Mouse (Mus musculus) mouse embryonic stem cell (cell line): ENCODE data around the gene Sctr.

ENCODE experiments used
- in situ Hi-C, 2 experiments: fragments of 300-500 bp; cut with MboI; formaldehyde crosslinking; loops; 1 replicate in 1 of 2; 3 replicates in 1 of 2; pipeline ENCODE4 v1.14.3; 2019 to 2020; ENCODE audit warnings: low sequenced_read_pairs in 2 of 2, low pct_unique_long_range_greater_than_20kb in 1 of 2, mixed read lengths in 1 of 2; ENCODE audit not compliant: unreplicated experiment in 1 of 2

Sctr gene

DNA sequence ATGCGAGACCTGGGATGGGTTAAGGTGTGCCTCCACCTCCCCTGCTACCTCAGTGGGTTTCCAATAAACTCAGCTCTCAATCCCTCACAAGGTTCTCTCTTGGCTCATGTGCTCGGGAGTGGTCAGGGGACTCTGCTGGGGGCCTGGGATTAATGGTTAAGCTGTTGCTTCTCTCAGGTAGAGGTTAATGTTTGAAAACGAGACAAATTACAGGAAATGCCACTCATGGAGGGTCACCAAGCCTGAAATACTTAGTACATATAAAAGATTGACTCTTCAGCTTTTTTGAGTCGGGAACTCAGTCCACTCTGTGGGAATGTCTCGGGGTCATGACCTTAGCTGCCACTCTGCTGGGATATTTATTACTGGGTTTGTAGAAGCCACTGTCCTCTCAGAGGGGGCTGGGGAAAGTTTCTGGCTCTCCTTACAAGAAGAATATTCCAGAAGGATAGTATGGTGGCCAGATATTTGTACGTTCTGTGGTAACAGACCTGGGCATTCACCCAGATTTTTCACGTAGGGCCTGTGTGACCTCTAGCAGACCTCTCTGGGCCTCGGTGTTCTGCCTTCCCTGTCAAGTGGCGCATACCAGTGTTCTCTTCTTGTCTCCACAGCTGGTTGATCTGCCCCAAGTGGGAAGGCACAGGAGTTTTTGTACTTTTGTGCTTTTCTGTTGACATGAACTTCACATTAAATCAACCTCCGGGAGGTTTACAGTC, 17.8 kb downstream of the Sctr start:
- in situ Hi-C loops, result loop anchor here in 1 of 2 experiments (10.0 kb wide), 1 partner anchor 520 kb away; no protein-coding TSS in a partner anchor

DNA sequence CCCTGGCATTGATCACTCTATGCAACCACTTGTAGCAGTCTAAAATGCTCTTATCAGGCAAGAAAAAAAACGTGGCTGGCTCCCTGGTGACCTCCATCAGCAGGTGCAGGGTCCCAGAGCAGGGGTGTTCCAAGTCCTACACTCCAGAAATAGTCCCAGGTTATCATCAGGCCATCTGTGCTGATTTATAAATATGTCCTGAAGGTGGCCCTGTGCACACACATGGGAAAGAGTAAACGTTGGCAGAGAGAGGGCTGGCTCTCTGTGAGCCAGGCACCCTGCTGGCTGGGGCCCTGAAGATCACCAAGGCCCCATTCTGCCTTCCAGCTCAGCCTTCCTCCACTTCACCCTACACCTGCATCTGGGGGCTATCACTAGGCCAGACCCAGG, 18.4 kb downstream of the Sctr start:
- in situ Hi-C loops, result loop anchor here in 1 of 2 experiments (10.0 kb wide), 1 partner anchor 520 kb away; no protein-coding TSS in a partner anchor

DNA sequence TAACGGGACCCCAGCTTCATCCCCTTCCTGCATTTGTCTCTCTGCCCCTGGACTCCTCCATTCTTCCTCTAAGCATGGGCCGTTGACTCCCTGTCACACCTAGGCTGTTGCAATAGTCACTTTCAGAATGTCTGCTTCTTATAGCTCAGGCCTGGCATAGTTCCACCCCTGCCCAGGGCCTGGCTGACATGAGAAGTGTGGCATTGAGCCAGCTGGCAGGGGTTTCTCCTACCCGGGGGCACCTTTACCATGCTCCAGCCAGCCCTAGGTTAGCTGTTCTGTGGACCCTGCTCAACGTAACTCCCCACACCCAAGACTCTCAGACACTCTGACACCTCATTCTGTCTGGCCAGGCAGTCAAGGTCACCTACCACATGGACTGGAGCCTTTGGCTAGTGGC, 21.0 kb downstream of the Sctr start:
- in situ Hi-C loops, result loop anchor here in 1 of 2 experiments (10.0 kb wide), 1 partner anchor 517 kb away; no protein-coding TSS in a partner anchor

DNA sequence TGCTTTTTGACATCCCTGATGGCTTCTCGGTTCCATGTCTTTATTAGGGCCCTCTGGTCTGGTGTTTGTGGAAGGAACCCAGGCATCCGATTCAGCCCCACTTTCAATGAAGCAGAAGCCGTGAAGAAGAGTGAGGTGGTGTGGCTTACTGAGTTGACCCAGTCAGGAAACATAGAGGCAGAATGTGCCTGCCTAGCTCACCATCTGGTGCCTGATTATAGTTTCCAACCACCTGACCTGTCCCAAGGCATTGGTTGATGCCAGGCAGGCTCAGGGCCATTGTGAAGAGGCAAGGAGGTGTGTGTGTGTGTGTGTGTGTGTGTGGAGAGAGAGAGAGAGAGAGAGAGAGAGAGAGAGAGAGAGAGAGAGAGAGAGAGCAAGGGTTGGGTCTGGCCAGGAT, 23.8 kb downstream of the Sctr start:
- in situ Hi-C loops, result loop anchor here in 1 of 2 experiments (5.0 to 10.0 kb wide), 2 partner anchors 57 to 114 kb away; no protein-coding TSS in a partner anchor

DNA sequence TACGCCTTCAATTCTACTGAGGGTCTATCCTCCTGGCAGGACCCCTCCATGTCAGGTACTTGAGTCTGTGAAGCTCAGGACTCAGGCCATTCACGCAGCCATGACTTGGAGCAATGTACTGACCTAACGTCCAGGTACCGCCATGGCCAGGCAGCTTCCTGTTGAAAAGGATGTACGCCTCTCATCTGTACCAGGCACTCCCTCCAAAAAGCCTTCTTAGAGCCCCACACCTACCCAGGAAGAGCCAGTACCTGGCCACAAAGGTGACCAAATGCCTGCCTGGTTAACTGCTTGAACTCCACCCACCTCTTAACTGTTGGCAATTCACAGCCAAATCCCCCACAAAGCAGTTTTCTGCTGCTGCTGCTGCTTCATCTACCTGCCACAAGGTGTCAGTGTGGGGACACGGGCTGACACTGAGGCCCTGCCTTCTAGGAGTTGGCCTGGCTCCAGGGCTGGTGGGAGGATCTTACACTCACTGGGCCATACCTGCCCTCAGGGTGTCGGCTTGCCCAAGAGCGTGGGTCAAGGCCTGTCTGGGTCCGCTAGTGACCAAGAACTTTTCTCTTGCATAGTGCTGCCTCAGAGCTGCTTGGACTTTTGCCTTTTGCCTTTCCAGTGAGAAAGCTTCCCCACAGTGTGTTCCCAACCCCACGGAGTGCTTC, 26.2 kb downstream of the Sctr start:
- in situ Hi-C loops, result loop anchor here in 1 of 2 experiments (5.0 to 10.0 kb wide), 2 partner anchors 54 to 112 kb away; no protein-coding TSS in a partner anchor

DNA sequence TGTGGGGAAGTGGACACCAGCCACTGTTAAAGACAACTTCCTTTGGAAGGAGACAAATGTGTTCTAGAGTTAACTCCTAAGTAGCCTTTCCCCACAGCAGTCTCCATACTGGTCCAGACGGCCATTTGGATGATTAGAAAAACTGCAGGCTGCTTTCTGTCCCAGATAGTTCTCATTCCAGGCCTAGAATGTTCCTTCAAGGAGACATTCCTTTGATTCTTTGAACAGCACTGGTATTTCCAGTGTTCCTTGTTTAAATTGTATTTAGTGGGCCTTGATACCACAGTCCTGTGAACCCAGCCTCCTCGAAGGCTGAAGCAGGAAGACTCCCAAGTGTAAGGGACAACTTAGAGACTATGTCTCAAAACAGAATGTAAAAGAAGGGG, 26.8 kb downstream of the Sctr start:
- in situ Hi-C loops, result loop anchor here in 1 of 2 experiments (5.0 to 10.0 kb wide), 2 partner anchors 54 to 111 kb away; no protein-coding TSS in a partner anchor

DNA sequence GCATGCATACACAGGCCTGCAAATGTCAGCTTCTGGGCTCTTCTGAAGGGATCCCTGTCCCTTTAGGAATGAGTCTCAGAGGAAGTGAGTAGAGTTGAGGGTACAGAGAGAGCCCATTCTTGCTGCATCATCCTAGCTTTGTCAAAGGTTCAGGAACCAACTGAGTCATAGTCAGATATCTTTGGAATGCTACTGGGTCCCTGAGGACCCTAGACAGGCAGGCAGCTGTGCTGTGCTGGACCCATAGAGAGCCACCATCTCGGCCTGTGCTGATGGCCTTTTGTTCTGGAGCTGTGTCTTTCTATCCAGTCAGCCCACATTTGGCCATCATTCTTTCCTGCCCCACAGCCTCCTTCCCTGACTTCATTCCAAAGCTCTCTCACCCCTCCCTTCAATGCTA, 28.1 kb downstream of the Sctr start:
- in situ Hi-C loops, result loop anchor here in 1 of 2 experiments (5.0 to 10.0 kb wide), 2 partner anchors 53 to 110 kb away; no protein-coding TSS in a partner anchor

DNA sequence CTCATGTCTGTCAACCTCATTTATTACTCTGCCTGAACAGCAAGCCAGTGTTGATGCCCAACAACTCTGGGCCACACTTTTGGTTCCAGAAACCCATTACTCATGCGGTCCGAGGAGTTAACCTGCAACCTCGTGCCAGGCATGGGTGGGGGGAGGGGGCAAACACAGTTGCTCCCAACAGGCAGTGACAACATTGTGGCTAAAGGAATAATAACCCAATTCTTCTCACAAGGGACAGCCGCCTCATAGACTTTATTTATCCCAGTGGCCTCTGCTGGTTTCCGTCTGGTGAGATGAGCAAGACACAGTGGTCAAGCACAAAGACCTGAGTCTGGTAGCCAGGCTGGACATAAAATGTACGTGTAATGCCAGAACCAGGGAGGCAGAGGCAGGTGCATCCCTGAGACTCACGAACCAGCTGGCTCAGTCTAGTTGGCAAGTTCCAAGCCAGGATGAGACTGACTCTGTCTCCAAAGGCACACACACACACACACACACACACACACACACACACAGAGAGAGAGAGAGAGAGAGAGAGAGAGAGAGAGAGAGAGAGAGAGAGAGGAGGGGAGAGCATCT, 28.9 kb downstream of the Sctr start:
- in situ Hi-C loops, result loop anchor here in 1 of 2 experiments (10.0 kb wide), 1 partner anchor 109 kb away; no protein-coding TSS in a partner anchor

DNA sequence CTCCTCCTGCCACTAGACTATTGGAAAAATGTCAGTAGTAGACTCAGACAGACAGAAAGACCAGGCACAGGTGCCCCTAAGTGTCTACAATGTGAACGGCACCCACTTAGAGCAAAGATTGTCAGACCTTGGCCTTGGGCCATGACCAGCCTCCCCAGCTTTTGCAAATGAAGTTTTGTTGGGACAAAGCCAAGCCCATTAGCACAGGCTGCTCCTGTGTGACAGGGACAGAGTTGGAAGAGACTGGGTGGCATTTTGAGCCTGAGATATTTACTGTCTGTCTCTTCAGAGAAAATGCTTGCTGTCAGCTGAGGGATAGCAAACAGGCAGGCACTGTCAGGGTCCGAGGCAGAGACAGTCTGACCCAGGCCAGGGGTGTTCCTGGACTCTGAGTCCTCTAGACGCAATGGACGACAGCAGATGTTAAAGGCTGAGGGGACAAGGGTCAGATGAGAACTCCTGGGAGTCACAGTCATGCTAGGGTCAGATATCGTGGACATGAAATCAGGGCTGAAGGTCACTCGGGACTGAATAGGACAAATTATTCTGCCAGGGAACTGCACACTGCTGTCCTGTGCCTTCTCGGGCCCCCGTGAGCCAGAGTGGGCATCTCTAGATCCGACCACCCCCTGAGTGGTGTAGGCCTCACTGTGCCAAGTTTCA, 30.5 kb downstream of the Sctr start:
- in situ Hi-C loops, result loop anchor here in 1 of 2 experiments (10.0 kb wide), 1 partner anchor 108 kb away; no protein-coding TSS in a partner anchor

DNA sequence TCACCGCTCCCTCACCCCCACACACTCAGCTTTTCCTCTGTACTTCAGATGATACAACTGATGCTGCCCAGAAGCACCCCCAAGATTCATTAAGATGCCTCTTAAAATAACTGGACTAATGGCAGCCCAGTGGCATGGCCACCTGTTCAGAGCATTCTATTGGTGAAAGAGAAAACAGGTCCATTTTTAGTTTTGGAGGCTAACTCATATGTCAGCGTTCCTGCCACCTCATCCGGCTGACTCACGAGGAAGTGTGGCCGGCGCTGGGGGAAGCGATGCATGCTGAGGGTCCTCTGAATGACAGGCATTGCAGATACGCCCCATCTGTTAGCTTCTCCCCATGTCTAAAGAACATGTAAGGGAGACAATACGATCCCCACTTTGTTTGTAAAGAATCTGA, 31.9 kb downstream of the Sctr start:
- in situ Hi-C loops, result loop anchor here in 1 of 2 experiments (10.0 kb wide), 1 partner anchor 106 kb away; no protein-coding TSS in a partner anchor

DNA sequence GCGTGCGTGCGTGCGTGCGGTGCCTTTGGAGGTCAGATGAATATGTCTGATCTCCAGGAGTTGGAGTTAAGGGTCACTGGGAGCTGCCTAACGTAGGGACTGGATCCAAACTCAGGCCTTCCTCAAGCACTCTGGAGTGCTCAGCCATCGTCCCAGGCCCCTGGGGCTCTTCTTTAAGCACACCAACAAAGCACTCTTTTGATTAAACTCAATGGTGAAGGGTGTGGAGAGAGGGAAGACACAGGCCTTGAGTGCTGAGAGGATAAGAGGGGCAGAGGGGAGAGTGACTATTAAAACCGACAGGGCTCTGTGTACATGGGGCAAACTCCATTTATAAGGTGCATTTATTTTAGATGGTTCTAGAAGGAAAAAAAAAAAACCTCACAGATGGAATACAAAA, 35.7 kb downstream of the Sctr start:
- in situ Hi-C loops, result no loop called here

DNA sequence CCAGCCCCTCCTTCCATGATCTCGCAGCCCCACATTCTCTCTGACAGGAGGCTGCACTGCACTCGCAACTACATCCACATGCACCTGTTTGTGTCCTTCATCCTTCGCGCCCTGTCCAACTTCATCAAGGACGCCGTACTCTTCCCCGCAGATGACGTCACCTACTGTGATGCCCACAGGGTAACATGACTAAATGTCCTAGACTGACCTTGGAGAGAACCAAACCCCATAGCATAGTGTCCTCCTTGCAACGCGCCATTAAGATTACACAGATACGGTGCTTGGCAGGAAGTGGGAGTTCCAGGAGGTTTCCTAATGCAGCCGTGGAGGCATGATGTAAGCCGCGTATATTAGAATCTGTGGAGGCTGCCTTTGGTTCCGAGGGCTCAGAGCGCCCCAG, 37.9 kb downstream of the Sctr start:
- in situ Hi-C loops, result no loop called here

DNA sequence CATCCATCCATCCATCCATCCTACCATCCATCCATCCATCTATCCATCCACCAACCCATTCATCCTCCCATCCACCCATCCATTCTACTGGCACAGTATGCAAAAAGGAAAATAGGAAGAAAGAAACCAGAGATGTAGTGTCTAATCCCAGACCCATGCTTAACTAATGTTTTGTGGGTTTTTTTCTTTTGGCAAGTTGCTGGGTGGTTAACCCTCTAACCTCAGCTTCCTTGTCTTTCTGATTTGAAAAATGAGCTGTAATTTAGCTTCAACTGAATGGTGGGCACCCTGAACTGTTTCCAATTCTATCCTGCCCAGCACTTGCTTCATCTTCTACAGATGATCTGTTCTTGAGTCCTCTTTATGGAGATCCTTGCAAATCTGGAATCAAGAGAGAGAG, 40.6 kb downstream of the Sctr start:
- in situ Hi-C loops, result no loop called here

DNA sequence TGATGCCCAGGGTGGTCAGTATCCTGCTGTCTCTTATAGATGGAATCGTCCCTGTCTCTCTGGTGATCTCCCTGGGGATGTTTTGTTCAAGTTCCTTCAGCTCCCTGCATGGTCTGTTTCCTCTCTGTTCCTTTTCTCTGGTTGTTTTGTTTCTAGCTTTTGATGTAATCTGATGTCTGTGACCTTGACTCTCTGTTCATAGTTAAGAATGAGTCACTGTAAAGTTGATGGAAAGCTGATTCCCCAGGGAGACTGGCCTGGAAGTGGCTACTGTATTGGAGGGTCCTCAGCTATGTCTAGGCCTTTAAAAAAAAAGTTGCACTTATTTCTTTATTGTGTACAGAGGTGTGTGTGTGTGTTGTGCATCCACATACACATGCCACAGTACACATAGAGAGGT, 44.4 kb downstream of the Sctr start:
- in situ Hi-C loops, result no loop called here

DNA sequence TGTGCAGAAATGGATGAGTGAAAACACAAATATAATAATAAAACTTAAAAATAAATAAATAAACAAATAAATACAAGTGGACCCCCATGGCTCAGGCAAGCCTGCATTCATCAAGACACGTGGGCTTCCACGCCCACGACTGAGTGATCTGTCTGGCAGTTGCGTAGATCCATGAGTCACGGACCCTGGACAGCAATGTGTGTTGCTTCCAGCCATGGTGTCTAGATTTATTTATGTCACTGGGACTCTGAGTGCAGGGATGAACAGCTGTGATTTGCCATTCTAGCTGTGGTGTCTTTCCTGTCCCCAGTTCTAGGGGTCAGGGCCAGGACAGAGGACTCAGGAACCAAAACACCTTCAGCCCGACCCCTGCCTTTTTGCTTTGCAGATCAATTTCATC, 48.3 kb downstream of the Sctr start:
- in situ Hi-C loops, result no loop called here

DNA sequence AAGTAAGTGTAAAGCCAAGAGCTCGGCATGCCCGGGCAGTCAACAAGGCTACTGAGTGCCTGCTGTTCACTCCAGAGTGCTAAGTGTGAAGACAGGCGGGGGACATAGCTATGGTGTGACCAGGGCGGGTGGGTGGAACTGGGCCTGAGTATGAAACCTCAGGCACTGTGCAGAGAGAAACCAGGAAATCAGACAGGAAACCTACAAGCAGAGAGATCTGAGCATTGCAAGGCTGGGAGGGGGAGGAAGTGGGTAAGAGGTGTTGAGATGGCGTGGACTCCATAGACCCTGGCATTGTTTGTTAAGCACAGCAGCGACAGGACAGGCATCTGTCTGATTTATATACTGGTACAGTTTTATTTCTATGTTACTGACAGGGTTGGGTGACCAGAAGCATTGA, 48.8 kb downstream of the Sctr start:
- in situ Hi-C loops, result no loop called here

DNA sequence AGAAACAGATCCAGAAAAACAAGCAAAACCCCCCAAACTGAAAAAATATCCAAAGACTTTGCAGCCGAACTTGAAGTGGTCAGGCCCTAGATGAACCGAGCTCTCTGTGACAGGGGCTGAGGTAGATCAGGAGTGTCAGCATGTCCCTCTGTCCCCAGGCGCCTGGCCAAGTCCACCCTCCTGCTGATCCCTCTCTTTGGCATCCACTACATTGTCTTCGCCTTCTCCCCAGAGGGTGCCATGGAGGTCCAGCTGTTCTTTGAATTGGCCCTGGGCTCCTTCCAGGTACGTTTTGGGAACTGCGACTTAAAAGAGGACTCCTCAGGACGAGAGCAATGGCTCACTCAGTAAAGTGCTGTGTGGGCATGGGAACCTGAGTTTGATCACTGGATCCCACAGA, 49.5 kb downstream of the Sctr start:
- in situ Hi-C loops, result no loop called here

DNA sequence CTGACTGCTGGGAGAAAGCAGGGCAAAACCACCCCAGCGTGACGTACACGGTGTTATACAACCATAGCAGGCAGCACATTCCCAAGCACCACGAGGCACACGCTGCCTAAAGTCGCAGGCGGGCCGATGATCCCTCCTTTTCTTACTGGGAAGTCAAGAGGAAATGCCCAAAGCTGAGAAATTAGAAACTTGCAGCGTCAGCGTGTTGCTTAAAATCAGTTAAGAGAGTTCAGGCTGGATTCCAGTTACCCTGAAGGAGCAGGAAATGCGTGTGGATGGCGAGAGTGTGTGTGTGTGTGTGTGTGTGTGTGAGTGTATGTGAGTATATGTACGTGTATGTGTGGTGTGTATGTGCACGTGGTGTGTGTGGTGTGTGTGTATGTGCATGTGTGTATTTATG, 50.4 kb downstream of the Sctr start:
- in situ Hi-C loops, result no loop called here
